Mouse (Mus musculus) brain, embryonic 14.5 days (tissue): Measurements from ENCODE around the gene Cep128. TPM values are rescaled to one million over a fixed set of nuclear protein-coding genes. Genes with fewer than 3 reads are reported as not detected.

Source experiments
- DNase-seq: peaks from one replicate; pipeline ENCODE4 v3.0.0-alpha.2; 2011; ENCODE audit warnings: low read depth
- CTCF ChIP-seq: fragments of 200-500 bp; IDR thresholded peaks from 2 replicates; pipeline ENCODE4 v1.5.1; 2012; ENCODE audit warnings: inconsistent platforms, mild to moderate bottlenecking, moderate library complexity, borderline replicate concordance; ENCODE audit not compliant: insufficient read depth, insufficient read length; ENCODE audit errors: extremely low read depth
- POLR2A ChIP-seq: fragments of 200-500 bp; IDR thresholded peaks from 2 replicates; pipeline ENCODE4 v1.6.1; 2012; ENCODE audit warnings: mild to moderate bottlenecking, inconsistent platforms, borderline replicate concordance; ENCODE audit not compliant: poor library complexity, insufficient read depth, insufficient read length, severe bottlenecking; ENCODE audit errors: extremely low read depth
- polyA plus RNA-seq: library from polyadenylated mRNA; depleted of rRNA; stranded (reverse); fragments of >200 nt; gene quantifications from 2 replicates; pipeline ENCODE4 v1.2.3, GENCODE M21; 2012

The Cep128 gene
- polyA plus RNA-seq, 1 experiment, result 5.3 TPM

DNA sequence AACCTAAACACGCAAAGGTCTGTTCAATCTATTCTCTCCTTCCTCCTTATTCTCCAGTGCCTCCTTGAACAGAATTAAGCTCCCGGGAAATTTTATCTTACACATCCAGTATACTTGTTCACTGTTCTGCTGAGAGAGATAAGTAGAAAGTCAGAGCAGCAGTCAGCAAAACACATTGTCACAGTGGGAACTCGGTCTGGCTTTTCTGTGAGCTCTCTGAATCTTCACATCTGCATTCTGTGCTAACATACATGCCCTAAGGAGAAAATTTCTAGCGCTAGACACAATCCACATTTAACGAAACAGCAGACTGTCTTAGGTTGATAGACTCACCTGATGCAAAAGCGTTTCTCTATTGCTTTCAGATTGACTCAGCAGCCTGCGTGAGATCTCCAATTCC, 88.3 kb downstream of the Cep128 start:
- TF ChIP-seq CTCF, result no peak
- TF ChIP-seq POLR2A, result no peak
- peak; percentile 65 for DNase-seq

DNA sequence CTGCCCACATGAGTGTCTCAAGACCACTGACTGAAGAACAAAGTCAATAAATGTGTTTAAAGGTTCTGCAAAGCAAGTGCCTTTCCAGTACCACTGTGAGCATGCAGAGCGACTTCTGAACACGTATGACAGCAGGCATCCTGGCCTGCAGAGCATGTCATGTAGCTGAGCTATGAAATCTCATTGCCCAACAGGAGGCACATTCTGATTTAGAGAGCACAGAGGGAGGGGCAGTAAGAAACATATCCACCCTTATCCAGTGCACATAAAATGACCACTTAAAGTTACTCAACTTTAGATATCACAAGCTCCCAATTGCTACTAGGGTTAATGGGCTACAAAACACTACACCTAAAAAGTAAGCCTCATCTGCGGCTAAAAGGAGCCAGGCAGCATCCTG, 88.8 kb downstream of the Cep128 start:
- TF ChIP-seq POLR2A, result no peak
- TF ChIP-seq CTCF, result no peak
- no peak for DNase-seq

DNA sequence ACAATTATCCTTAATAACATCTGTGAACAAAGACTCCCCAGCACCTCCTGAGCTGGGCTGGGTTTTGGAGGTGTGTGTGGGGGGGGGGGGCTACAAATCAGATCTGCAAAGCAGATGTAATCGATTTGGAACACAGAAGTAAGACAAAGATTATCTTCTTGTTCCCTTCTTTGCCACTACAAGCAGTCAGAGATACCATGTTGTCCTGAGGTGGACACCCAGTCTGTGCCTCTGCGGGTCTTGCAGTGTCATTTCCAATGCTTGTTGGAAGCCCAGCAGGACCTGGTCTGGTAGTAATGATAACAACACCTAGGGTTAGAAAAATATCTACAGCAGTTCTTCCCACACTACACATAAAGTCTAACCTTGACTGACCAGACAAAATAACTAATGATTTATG, 110.3 kb downstream of the Cep128 start:
- TF ChIP-seq POLR2A (no peak), CTCF (no peak)
- DNase-seq, result no peak

DNA sequence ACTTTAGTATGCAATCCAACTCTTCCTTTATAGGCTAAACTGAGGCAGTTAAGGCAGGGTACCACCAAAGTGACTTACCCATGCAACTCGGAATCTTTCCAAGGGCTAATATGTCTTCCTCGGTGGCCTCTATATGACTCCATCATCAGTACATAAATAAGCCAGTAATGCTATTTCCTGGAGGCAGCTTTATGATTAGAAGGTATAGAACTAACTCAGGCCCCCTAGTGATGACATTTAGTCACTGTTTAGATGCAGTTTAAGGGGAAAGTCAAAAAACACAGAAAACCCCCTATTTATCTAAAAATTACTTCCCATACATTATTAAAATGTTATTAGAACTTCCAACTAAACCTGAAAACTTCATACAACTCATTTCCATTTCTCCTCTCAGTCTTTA, 114.6 kb downstream of the Cep128 start:
- no peak for TF ChIP-seq POLR2A

DNA sequence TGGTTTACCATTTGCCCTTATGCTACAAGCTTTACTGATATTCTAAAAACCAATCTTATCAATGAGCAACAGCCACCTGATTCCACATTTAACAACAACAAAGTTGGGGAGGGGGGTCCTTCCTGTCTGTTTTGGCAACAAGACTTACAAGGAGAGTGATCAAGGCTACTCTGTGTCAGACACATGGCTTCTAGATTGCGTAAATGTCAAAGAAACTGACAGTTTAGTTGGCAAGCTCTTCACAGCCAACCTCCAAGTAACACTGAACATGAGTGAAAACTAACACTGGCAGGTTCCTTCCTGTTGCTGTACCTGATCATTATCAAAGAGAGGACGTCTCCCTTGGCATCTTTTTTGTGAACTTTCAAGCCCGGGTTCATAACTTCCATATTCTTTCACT, 115.2 kb downstream of the Cep128 start:
- TF ChIP-seq POLR2A (no peak), CTCF (no peak)
- DNase-seq, result no peak

More for the DNA sequence above, 114.6 kb downstream of the Cep128 start:
- no peak for DNase-seq

DNA sequence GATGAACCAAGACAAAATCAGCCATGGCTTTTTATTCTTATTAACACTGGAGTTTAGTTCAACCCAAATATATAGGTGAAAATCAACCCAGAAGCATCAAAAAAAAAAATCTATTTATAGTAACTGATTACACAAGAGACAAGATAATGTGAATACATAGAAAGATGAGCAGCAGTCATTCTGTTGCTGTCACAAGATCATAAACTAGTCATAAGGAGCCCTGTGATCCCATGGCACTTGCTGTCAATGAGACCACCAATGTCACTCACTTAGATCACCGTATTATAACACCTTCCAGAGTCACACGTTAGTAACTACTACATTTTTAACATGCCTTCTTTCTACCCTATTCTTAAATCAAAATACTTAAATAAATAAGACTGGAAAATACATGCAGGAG, 118.2 kb downstream of the Cep128 start:
- TF ChIP-seq POLR2A, result no peak
- TF ChIP-seq CTCF, result no peak
- DNase-seq, result no peak

DNA sequence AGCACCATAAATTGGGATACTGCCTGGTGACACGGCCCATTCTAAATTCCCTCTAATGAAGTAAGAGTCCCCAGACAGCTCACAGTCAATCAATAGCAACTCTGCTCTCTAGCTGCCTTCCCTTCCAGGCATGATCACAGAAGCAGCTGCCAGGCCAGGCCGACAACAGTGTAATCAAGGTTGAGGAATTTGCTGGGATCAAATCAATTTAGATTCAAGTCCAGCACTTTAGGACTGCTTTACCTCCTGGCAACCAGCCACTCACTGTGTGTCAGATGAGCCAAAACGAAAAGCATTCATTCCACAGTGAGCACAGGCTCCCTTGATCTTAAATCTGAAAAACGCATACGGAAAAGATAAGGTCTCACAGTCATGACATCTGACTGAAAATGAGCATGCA, 118.7 kb downstream of the Cep128 start:
- DNase-seq, result peak; percentile 92
- TF ChIP-seq CTCF (no peak), POLR2A (no peak)

DNA sequence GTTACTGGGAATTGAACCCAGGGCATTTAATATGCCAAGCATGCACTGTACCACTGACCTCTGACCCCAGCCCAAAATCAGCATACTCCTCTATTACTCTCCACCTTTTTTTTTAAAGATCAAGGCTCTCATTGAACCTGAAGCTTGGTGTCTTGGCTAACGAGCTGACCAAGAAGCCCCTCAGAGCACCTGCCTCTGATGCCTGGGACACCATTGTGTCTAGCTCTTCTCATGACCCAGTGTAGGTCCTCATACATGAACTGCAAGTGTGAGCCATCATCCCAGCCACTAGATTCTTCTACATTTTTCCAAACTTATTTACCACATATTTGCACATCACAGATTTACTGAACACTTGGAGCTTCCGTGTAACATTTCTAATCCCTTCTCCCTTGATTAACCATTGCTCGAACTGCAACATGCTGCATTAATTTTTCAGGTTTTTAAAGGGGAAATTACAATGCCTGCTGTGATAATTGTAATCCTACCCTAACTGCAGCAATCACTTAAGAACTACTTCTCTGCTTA, 119.3 kb downstream of the Cep128 start:
- TF ChIP-seq CTCF (no peak), POLR2A (no peak)
- peak; percentile 54 for DNase-seq

DNA sequence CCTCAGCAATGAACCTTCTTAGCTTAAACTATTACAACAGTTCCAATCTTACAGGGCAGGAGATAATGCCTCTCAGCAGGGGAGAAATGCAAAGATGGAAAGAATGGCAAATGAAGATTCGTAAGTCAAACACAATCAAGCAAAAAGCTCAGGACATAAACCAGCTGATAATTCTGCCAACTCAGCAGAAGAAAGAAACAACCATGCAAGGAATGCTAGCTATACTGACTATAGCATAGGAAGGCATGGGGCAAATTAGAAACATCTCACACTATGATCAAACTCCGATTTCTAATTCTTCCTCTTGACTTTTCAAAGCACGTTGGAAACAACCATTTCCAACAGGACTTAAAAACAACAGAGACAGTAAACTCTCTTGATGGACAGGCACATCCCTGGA, 120.5 kb downstream of the Cep128 start:
- TF ChIP-seq POLR2A (no peak), CTCF (no peak)

DNA sequence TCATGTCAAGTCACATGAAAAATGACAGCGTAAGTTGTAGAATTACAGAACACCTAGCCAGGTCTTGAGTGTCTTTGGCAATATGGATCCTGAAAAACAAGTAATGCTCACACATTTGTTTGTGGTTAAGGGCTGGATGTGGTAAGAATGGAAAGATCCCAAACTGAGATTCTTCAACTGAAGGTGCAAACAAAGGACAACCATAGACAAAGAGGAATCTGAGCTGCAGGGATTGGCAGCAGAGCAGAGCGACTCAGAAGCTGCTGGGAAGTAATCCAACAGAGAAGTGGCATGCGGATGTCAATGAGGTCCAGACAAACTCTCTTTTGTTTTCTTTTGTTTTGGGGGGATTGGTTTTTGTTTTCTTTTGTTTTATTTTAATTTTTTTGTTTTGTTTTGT, 121.4 kb downstream of the Cep128 start:
- TF ChIP-seq POLR2A, result no peak
- TF ChIP-seq CTCF, result no peak
- DNase-seq, result peak; percentile 43

More for the DNA sequence above, 120.5 kb downstream of the Cep128 start:
- no peak for DNase-seq

DNA sequence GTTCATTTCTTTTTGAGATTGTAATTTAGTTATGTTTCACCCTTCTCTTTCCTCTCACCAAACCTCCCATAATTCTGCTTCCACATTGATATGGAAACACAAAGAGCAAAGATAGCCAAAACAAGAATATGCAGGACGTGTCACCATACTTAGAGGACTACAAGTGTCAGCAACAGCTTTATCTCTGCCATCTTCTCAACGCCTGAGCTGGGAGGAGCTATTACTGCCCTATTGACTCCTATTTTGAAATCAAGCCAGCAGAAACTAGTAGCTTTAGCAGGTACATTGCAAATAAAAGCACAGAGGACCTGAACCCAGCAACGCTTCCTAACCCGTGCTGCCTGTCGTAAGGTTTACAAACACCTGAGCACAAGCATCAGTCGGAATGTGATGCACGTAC, 127.9 kb downstream of the Cep128 start:
- no peak for DNase-seq
- no peak for TF ChIP-seq POLR2A
- no peak for TF ChIP-seq CTCF

DNA sequence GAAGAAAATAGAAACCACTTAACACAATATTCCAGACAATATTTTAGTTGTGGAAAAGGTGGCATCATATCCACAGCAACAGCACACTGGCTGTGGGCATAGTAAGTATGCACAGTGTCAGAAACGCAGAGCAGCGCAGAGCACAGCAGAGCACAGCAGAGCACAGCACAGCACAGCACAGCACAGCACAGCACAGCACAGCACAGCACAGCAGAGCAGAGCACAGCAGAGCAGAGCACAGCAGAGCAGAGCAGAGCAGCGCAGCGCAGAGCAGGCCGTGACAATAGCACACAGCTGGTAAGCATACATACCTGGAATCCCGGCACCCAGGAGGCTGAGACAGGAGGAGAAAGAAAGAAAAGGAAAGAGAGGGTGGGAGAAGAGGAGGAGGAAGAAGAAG, 129.4 kb downstream of the Cep128 start:
- TF ChIP-seq CTCF (no peak), POLR2A (no peak)
- no peak for DNase-seq

DNA sequence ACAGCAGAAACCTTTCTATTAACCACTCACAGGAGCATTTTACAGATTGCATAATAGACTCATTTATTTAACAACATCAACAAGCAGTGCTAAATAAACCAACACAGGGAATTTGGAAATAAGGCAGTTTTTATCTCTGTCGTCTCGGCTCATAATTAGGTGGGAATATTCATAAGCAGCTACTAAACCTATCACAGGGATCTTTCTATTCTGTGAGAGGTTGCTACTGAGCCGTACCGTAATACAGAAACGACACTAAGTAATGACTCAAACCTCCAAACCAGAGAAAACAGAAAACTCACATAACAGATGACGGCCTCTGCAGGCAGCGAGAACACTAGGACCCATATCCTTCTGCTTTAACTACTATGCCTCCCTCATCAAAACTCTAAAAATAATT, 163.6 kb downstream of the Cep128 start:
- DNase-seq, result peak; percentile 54
- no peak for TF ChIP-seq CTCF
- no peak for TF ChIP-seq POLR2A

DNA sequence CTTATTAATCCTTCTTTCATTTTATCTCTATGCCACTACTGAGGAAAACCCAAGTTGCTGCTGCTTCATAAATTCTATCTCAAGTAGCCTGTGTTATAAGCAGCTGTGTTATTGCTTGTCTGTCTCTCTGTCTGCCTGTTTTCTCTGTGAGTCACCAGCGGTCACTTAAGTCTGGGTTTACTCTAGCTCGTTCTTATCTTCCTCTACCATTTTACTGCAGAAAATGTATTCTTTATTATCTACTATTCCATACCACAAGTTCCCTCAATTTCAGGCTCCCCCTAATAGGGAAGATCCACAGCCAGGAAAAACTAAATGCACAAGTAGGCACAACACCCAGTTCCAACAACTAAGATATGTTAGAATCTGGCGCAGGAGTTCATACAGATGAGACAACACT, 178.7 kb downstream of the Cep128 start:
- no peak for DNase-seq
- no peak for TF ChIP-seq CTCF
- no peak for TF ChIP-seq POLR2A

DNA sequence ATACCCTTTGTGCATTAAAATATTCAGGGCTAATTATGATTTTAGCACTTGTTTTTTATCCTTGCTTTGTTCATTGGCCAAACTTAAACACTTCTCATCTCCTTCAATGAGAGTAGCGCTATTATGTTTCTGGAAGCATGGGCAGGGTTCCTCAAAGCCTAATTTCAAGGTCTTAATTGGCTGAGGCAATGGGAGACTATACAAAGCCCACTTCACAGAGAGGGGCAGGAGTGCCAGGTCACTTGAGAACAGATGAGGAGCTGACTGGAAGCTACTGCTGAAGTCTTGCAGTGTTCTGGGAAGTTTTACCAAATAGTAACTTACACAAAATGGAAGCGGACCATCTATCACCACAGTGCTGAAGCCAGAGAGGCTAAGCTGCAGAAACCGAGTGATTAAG, 179.9 kb downstream of the Cep128 start:
- peak; percentile 91 for DNase-seq
- TF ChIP-seq CTCF, result no peak
- TF ChIP-seq POLR2A, result no peak
